Mouse (Mus musculus): ENCODE data around the gene Vstm2b.

Vstm2b gene

GRCm38 (mm10) chr7:40898096-40898710, at the start of gene Vstm2b:
TSS of gene Vstm2b (plus strand) at chr7:40898328.
- no peak for DNase-seq (ENCODE audit: low spot score)

GRCm38 (mm10) chr7:40856088-40856625, 42.0 kb upstream of the Vstm2b start:
- no peak for DNase-seq (ENCODE audit: low spot score)

- DNase-seq (ENCODE audit: low spot score), result no peak
Measured at GRCm38 (mm10) chr7:40873380-40873990, 24.6 kb upstream of the Vstm2b start.

- DNase-seq (ENCODE audit: low spot score), result peak; percentile 28
Measured at GRCm38 (mm10) chr7:40884855-40885489, 13.2 kb upstream of the Vstm2b start.

GRCm38 (mm10) chr7:40888358-40888757, 9.8 kb upstream of the Vstm2b start:
- DNase-seq (ENCODE audit: low spot score), result no peak

- DNase-seq (ENCODE audit: low spot score), result no peak
Measured at GRCm38 (mm10) chr7:40896964-40897363, 1.2 kb upstream of the Vstm2b start.

GRCm38 (mm10) chr7:40898711-40899375, 715 bp downstream of the Vstm2b start:
- DNase-seq (ENCODE audit: low spot score), result peak; percentile 15

- DNase-seq (ENCODE audit: low spot score), result peak; percentile 12
Measured at GRCm38 (mm10) chr7:40899376-40900265, 1.5 kb downstream of the Vstm2b start.

GRCm38 (mm10) chr7:40901201-40901600, 3.1 kb downstream of the Vstm2b start:
- DNase-seq (ENCODE audit: low spot score), result peak; percentile 59

GRCm38 (mm10) chr7:40902506-40902905, 4.4 kb downstream of the Vstm2b start:
- no peak for DNase-seq (ENCODE audit: low spot score)

- DNase-seq (ENCODE audit: low spot score), result no peak
Measured at GRCm38 (mm10) chr7:40906484-40906883, 8.4 kb downstream of the Vstm2b start.

GRCm38 (mm10) chr7:40916761-40917160, 18.6 kb downstream of the Vstm2b start:
- no peak for DNase-seq (ENCODE audit: low spot score)

- no peak for DNase-seq (ENCODE audit: low spot score)
Measured at GRCm38 (mm10) chr7:40920118-40920517, 22.0 kb downstream of the Vstm2b start.

GRCm38 (mm10) chr7:40921281-40921680, 23.2 kb downstream of the Vstm2b start:
- no peak for DNase-seq (ENCODE audit: low spot score)

- no peak for DNase-seq (ENCODE audit: low spot score)
Measured at GRCm38 (mm10) chr7:40922871-40923270, 24.7 kb downstream of the Vstm2b start.

- DNase-seq (ENCODE audit: low spot score), result no peak
Measured at GRCm38 (mm10) chr7:40928391-40928790, 30.3 kb downstream of the Vstm2b start.

GRCm38 (mm10) chr7:40936617-40937212, 38.6 kb downstream of the Vstm2b start:
- no peak for DNase-seq (ENCODE audit: low spot score)

- DNase-seq (ENCODE audit: low spot score), result no peak
Measured at GRCm38 (mm10) chr7:40939371-40939770, 41.2 kb downstream of the Vstm2b start.

GRCm38 (mm10) chr7:40942233-40942935, 44.3 kb downstream of the Vstm2b start:
- no peak for DNase-seq (ENCODE audit: low spot score)

All from ovary, postnatal 36 days (tissue).